Mouse (Mus musculus): ENCODE data around the gene Scarb1.
A peak's percentile ranks its signal among the peaks of the same experiment; 100 is the strongest.

Scarb1 gene

GRCm38 (mm10) chr5:125270587-125271130 is 70.2 kb downstream of the Scarb1 start:
- DNase-seq (ENCODE audit: low spot score) = peak; percentile 91

GRCm38 (mm10) chr5:125269836-125270235 is 71.1 kb downstream of the Scarb1 start:
- no peak for DNase-seq (ENCODE audit: low spot score)

- DNase-seq (ENCODE audit: low spot score) = no peak
Observed at GRCm38 (mm10) chr5:125269399-125269798, 71.5 kb downstream of the Scarb1 start.

DNA sequence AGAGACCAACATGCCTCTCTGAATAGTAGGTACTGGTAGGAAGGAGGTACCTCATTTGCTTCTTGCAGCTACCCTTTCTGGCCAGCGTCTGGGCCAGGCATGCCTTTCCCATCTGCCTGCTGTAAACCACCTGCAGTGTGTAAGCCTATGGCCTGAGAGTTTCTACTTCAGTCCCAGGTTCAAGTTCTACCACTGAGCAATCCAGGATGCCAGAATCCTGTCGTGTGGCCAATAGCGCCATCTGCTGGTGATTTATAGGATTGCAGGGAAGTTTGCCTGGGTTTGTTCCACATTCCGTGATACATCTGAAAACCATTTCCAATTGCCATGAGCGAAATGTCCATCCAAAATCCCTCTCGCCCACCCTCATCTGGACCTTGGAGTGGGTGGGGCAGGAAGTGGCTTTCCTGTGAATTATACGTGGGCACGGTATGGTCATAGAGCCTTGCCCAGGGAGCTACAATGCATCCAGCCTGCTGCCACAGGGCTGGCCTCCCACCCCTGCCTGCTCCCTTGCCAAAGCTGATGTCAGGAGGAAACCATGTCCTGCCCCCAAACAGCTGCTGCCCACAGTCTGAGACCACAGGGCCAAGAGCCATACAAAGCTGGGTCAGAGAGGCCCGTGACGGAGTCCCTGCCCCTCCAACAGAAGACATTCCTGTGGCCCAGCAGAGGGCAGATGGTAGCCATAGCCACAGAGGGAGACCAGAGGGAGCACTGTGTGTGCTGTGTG is 72.7 kb downstream of the Scarb1 start:
- DNase-seq (ENCODE audit: low spot score) = peak; percentile 93

GRCm38 (mm10) chr5:125267150-125267961 is 73.5 kb downstream of the Scarb1 start:
- DNase-seq (ENCODE audit: low spot score) = peak; percentile 75

- DNase-seq (ENCODE audit: low spot score) = no peak
Observed at GRCm38 (mm10) chr5:125266128-125266527, 74.8 kb downstream of the Scarb1 start.

GRCm38 (mm10) chr5:125264700-125265099 is 76.2 kb downstream of the Scarb1 start:
- no peak for DNase-seq (ENCODE audit: low spot score)

DNA sequence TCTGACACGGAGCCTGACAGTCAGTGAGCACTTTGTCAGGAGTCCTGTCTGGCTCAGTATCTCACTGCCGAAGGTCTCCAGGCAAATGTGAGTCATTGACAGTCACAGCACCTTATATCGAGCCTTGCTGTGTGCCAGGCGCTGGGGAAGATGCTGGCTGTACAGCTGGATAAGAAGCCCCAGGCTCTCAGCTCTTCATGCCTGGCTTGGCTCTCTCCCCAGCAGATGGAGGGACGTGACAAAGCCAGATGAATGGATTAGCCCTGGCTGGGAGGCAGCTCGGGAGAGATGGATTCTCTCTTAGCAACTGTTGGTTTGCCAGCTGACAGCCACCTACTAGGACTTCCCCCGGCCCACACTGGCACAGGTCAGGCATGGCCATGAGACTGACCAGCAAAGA is 78.3 kb downstream of the Scarb1 start:
- DNase-seq (ENCODE audit: low spot score) = no peak

DNA sequence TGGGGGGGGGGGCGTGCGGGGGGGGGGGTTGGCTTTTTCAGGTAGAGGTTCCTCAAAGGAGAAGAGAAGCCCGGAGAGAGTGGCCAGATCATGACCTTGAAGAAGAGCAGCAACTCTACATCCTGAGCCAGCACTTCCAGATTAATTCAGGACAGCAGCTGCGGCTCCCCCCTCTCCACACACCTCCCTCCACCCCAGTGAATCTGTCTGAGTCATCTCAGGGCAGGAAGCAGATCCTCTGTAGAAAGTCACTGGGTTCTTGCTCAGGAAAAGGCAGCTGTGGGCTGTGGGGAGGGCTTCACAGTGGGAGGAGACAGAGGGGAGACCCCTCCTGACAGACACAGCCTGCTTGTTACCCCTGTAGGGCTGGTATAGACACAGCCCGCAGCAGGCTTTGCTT is 87.0 kb downstream of the Scarb1 start:
- no peak for DNase-seq (ENCODE audit: low spot score)

DNA sequence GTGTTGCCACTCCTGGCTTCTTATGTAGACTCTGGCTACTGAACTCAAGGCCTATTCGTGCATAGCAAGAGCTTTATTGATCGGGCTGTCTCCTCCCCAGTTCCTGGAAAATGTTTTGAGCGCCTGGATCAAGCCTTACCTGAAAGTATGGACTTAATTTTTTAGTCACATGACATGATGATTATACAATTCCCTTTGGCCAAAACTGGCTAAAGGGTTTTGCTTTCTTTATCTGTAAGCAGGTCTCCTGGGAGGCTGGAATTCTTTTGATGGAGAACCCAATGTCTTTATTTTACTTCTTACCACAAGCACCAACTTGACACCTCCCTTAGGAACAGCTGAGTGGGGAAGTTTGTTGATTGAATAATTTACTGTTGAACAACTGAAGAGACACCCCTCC is 87.4 kb downstream of the Scarb1 start:
- no peak for DNase-seq (ENCODE audit: low spot score)

DNA sequence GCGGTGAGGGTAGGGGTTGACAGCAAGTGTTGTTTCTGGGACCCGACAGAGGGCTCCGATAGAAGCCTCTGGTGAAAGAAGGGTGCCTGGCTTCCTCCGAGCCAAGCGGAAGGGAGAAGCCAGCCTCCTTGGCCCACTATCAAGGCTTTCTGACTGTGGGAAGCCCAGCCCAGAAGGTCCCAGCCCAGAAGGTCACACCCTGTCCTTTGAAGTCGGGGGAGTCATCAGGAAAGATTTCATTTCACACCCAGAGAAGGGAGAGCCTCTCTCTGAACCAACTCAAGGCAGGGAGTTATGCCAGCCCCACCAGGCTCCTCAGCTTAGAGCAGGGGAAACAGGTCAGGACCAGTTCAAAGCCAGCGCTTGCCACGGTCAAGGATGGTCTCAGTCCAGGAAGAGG is 88.2 kb downstream of the Scarb1 start:
- no peak for DNase-seq (ENCODE audit: low spot score)

- no peak for DNase-seq (ENCODE audit: low spot score)
Observed at GRCm38 (mm10) chr5:125251885-125252615, 88.8 kb downstream of the Scarb1 start.

GRCm38 (mm10) chr5:125249187-125249586 is 91.7 kb downstream of the Scarb1 start:
- DNase-seq (ENCODE audit: low spot score) = no peak

- DNase-seq (ENCODE audit: low spot score) = no peak
Observed at GRCm38 (mm10) chr5:125246711-125247110, 94.2 kb downstream of the Scarb1 start.

- peak; percentile 60 for DNase-seq (ENCODE audit: low spot score)
Observed at GRCm38 (mm10) chr5:125245534-125246151, 95.3 kb downstream of the Scarb1 start.

DNA sequence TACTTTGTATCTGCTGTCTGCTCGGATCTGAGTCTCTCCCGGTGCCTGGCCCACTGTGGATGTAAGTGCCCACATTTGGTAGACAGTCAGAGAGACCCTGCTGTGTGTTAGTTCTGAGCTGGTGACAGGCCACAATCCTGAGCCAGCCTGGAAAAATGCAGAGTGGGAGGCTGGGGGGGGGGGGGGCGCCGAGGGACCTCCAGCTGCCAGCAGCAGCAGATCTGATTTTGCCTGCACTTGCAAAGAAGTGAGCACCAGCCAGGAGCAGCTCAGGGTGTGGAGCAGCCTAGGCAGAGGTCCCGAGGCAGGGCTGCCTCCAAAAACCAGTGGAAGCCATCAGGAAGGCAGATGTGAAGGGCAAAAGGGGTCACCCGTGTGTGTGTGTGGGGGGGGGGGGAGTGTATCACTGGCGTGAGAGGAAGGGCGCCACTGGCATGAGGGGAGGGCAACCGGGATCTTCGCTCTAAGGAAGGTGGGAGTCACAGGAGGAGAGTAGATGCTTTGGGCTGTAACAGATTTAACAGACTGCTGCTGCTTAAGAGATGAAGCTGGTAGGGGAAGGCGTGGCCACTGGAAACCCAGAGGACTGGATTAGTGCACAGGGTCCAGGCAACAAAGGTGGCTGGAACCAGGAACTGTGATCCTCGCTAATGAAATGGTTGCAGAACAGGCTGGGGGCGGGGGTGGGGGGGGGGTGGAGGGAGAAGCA is 95.9 kb downstream of the Scarb1 start:
- no peak for DNase-seq (ENCODE audit: low spot score)

DNA sequence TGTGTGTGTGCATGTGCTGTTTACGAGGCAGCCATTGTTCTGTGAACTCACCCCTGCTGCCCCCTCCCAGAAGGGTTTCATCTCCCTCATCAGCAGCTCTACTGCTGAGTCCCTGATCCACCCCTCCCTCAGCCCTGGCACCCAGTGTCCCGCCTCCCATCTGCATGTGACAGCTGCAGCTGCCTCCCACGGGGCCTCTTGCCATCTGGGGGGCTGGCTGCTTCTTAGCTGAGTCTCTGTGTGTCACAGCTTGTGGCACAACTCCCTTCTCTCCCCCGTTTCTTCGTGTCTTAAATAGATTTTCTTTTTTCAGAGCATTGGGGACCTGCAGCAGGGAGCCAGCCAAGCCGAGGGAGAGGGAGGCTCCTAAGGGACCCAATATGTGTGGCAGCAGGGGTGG is 97.0 kb downstream of the Scarb1 start:
- no peak for DNase-seq (ENCODE audit: low spot score)

DNA sequence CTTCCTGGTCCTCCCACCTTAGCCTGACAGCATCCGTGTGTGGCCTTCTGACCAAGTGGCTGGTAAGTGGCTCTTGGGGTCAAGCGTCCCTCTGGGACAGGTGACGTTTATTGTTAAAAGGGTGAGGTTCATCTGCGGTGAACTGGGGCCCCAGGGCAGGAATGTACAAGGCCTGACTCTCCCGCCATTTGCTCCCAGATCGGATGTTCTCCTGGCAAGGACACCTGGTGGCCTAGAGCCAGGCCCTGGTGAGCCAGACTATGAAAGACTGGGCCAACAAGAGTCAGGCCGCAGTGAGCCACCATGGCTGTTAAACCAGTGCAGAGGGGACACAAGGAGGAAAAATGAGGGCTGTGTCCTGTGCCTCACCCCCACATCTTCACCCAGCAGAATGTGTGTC is 98.8 kb downstream of the Scarb1 start:
- peak; percentile 39 for DNase-seq (ENCODE audit: low spot score)

GRCm38 (mm10) chr5:125241627-125242026 is 99.3 kb downstream of the Scarb1 start:
- DNase-seq (ENCODE audit: low spot score) = peak; percentile 80

DNA sequence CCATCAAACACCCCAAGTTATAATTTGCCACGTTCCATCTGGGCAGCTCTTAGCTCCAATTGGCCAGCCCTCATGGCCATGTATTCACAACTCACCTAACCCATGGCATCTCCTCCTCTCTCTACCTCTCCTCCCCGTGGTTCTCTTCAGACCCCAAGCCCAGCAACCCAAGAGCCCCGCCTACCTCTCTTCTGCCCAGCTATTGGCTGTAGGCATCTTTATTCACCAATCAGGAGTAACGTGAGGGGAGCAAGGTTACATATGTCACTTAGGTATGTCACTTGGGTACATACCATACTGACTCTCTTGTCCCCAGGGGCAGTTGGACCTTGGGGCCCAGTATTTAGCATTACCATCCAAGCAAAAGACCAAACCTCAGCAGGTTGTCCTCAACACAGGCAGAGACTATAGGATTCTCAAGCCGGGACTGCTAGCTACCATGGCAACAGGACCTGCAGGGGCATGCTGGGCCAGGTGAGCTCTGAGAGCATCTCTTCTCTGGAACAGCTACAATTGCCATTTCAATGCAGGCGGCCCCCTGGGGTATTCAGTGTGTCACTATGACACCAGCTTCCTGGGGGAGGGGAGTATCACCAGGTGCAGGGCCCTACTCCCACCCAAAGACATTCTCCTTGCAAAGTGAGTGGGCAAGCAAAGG is 100.6 kb downstream of the Scarb1 start:
- DNase-seq (ENCODE audit: low spot score) = no peak

DNA sequence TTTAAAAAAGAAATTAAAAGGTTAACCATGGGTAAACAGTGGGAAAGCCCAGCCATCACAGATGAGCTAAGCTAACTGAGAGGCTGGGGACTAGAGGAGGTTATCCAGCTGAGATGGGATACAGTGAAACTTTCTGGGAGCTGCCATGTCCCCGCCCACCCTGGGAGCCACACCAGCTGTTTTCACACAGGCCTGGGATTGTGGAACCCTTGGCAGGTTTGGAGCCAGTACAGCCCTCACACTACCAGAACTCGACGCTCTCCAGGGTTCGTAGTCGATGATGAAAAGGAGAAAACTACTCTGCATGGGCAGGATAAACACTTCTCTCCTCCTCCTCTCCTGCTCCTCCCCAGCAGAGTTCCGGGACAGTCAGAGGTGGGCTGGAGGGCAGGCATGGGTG is 105.0 kb downstream of the Scarb1 start:
- DNase-seq (ENCODE audit: low spot score) = no peak
